Mouse (Mus musculus) liver, embryonic 12.5 days (tissue): Measurements from ENCODE around the gene Trafd1. TPM values are rescaled to one million over a fixed set of nuclear protein-coding genes. Genes with fewer than 3 reads are reported as not detected.

Source experiments
- ATAC-seq: fragments of 200-750 bp; cut with Nextera tagmentation; 2 replicates; pipeline ENCODE4 v1.8.0; 2017; ENCODE audit warnings: moderate number of reproducible peaks, mild to moderate bottlenecking, moderate library complexity
- H3K27ac ChIP-seq: fragments of 300-500 bp; sonication (generic); 2 replicates; pipeline ENCODE4 v1.5.1; 2016; ENCODE audit warnings: mild to moderate bottlenecking
- H3K27me3 ChIP-seq: fragments of 300-500 bp; sonication (generic); replicated peaks from 2 replicates; pipeline ENCODE4 v1.6.1; 2016; ENCODE audit warnings: mild to moderate bottlenecking, moderate library complexity
- H3K36me3 ChIP-seq: fragments of 300-500 bp; sonication (generic); 2 replicates; pipeline ENCODE4 v1.6.1; 2016; ENCODE audit warnings: mild to moderate bottlenecking, moderate library complexity
- H3K4me1 ChIP-seq: fragments of 300-500 bp; sonication (generic); 2 replicates; pipeline ENCODE4 v1.6.1; 2016
- H3K4me2 ChIP-seq: fragments of 300-500 bp; sonication (generic); 2 replicates; pipeline ENCODE4 v1.6.1; 2016; ENCODE audit warnings: mild to moderate bottlenecking, moderate library complexity
- H3K4me3 ChIP-seq: fragments of 300-500 bp; sonication (generic); 2 replicates; pipeline ENCODE4 v1.5.1; 2016; ENCODE audit warnings: mild to moderate bottlenecking, moderate library complexity
- H3K9ac ChIP-seq: fragments of 300-500 bp; sonication (generic); 2 replicates; pipeline ENCODE4 v1.6.1; 2016; ENCODE audit warnings: mild to moderate bottlenecking, moderate library complexity
- H3K9me3 ChIP-seq: fragments of 300-500 bp; sonication (generic); replicated peaks from 2 replicates; pipeline ENCODE4 v1.6.1; 2016; ENCODE audit warnings: mild to moderate bottlenecking, moderate library complexity
- WGBS: fragments of 180-500 bp; shearing (Covaris S2); methylation state at CpG from one replicate; pipeline ENCODE4 v1.1.7; 2016; ENCODE audit not compliant: insufficient replicate concordance; 5-methylcytosine and 5-hydroxymethylcytosine counted together
- polyA plus RNA-seq: library from polyadenylated mRNA; unstranded; fragments of >200 nt; fragmentation: Nextera tagmentation; extraction: Ambion mirVana; gene quantifications from 2 replicates; pipeline ENCODE4 v1.2.1, GENCODE M21; 2016

Gene Trafd1
- polyA plus RNA-seq, 1 experiment from 2014 or later = 23.7 TPM

GRCm38 (mm10) chr5:121397187-121398145 is 12.0 kb upstream of the Trafd1 start, which contains the start of gene Naa25:
Gene Naa25 (plus strand): TSS chr5:121397936.
- Histone ChIP-seq H3K4me1 (peaks cover 50% of the 10 kb centered on the region), H3K27me3 (no peaks in the 10 kb centered on the region), H3K4me3 (peak within 1 kb of the TSS; percentile 95), H3K9ac (peak within 1 kb of the TSS; percentile 86), H3K4me2 (peak within 1 kb of the TSS; percentile 98), H3K27ac (peak within 1 kb of the TSS; percentile 94), H3K36me3 (peaks cover 27% of the 10 kb centered on the region), H3K9me3 (peaks cover 5% of the 10 kb centered on the region; the same call in 1 of the 2 replicates)
- WGBS = 6% methylated on average over 53 of the region's 53 CpGs
- ATAC-seq = peak; percentile 93

DNA sequence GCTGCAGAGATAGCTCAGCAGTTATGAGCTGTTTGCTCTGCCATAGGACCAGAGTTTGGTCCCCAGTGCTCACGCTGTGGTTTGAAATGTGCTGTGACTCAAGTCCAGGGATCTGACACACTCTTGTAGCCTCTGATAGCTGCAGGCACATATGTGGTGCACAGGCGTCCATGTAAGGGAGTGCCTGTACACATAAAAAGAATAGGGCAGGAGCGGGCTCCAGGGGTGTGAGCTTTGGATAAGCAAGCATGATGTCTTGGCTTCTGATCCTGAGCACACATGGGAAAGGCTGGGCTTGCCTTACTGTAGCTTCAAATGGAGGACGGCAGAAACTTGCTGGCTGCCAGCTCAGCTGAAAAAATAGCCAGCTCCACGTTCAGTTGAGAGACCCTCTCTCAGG is 10.2 kb upstream of the Trafd1 start:
- ATAC-seq = no peak
- H3K36me3 ChIP-seq = peaks cover 8% of the 10 kb centered on the region
- H3K4me2 ChIP-seq = no peak overlapping the region
- 74% methylated on average over 5 of the region's 5 CpGs for WGBS
- H3K9ac ChIP-seq = no peak overlapping the region
- H3K27ac ChIP-seq = no peak overlapping the region
- H3K27me3 ChIP-seq = no peaks in the 10 kb centered on the region
- peaks cover 5% of the 10 kb centered on the region; the same call in 1 of the 2 replicates for H3K9me3 ChIP-seq
- H3K4me3 ChIP-seq = no peak overlapping the region
- peaks cover 33% of the 10 kb centered on the region for H3K4me1 ChIP-seq

DNA sequence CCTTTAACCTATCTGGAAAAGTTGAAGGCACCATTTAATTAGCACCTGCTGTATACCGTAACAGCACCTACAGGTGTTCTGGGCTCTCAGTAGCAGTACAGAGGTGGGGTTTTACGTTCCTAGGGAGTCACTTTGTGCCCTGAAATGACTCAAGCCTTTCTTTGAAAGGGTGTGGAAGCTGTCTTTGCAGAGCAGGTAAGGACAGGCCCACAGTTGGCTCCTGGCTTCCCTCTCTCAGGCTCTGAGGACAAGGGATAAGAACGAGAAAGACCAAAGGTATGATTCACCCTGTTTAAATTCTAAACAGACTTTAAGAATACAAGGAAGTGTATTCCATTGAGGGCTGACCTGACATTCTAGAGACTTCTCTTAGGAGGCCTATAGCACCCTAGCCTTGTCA is 8.0 kb upstream of the Trafd1 start:
- Histone ChIP-seq H3K36me3 (no peaks in the 10 kb centered on the region), H3K27ac (no peak overlapping the region), H3K9ac (no peak overlapping the region), H3K27me3 (no peaks in the 10 kb centered on the region; the same call in 1 of the 2 replicates), H3K4me2 (no peak overlapping the region), H3K4me1 (peaks cover 24% of the 10 kb centered on the region), H3K4me3 (no peak overlapping the region), H3K9me3 (peaks cover 5% of the 10 kb centered on the region; the same call in 1 of the 2 replicates)
- 76% methylated on average over 3 of the region's 3 CpGs for whole genome bisulfite sequencing
- ATAC-seq = no peak

DNA sequence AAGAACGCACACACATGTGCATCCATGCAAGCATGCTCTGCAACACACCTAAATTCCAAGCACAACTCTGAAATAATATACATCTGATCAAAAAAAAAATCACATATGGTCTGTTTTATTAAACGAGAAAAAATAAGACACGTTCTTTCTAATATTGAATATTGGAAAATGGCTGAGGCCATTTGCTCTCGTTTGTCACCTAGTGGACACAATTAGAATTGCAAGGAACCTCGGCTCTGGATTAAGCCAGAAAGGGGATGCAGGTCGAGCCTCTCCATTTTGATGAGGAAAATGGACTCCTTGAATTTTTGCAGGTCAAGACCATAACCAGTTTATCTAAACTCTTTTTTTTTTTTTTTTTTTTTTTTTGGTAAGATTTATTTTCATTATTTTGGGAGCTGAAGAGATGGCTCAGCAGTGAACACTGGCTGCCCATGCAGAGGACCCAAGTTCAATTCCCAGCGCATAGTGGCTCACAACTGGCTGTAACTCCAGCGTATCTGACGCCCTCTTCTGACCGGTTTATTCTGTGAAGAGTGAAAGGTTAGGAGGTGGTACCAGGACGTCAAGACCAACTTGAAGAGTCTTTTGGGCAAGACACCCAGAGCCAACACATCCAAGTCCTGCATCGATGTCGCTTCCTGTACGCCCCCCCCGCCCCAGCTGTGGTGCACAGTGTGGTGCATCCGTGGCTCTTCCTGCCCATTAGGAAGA is 7.4 kb upstream of the Trafd1 start:
- no peak for ATAC-seq
- no peak overlapping the region for H3K4me2 ChIP-seq
- H3K9me3 ChIP-seq = peaks cover 5% of the 10 kb centered on the region; the same call in 1 of the 2 replicates
- no peak overlapping the region for H3K4me3 ChIP-seq
- no peak overlapping the region for H3K27ac ChIP-seq
- H3K4me1 ChIP-seq = peaks cover 24% of the 10 kb centered on the region
- 49% methylated on average over 16 of the region's 16 CpGs for WGBS
- no peaks in the 10 kb centered on the region for H3K36me3 ChIP-seq
- H3K9ac ChIP-seq = no peak overlapping the region
- H3K27me3 ChIP-seq = no peaks in the 10 kb centered on the region; the same call in 1 of the 2 replicates

DNA sequence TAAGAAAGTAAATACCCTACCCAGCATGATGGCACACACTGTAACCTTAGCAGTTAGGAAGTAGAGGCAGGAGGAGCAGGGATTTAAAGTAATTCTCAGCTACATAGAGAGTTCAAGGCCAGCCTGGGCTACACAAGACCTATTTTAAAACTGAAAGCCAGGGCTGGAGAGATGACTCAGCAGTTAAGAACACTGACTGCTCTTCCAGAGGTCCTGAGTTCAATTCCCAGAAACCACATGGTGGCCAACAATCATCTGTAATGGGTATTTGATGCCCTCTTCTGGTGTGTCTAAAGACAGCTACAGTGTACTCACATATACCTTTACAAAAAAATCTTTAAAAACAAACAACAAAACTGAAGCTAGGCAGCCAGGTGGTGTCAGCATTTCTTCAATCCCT is 4.3 kb upstream of the Trafd1 start:
- Histone ChIP-seq H3K4me1 (peaks cover 32% of the 10 kb centered on the region), H3K27me3 (no peaks in the 10 kb centered on the region; the same call in 1 of the 2 replicates), H3K9me3 (peaks cover 5% of the 10 kb centered on the region; the same call in 1 of the 2 replicates), H3K4me3 (no peak overlapping the region), H3K9ac (peak overlapping the region; percentile 17; the same call in 1 of the 2 replicates), H3K27ac (no peak overlapping the region), H3K36me3 (no peaks in the 10 kb centered on the region), H3K4me2 (no peak overlapping the region)
- no peak for ATAC-seq

DNA sequence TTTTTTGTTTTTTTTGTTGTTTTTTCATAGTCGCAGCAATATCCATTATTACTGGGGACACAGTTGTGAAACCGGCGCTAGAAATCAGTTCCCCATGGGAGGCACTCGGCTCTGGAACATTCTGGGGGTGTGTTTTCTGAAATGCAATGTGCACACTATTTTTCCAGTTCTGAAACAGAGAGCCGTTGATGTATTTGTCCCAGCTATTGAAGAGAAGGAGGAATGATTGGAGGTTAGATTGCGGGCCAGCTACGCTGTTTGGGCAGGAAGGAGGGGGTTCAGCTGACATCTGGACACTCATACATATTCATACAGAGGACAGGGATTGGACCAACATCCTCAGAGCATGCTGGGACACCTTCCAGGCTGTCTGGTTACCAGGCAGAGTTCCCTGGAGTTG is 3.7 kb upstream of the Trafd1 start:
- peaks cover under 1% of the 10 kb centered on the region; the same call in 1 of the 2 replicates for H3K9me3 ChIP-seq
- H3K4me1 ChIP-seq = peaks cover 38% of the 10 kb centered on the region
- H3K27ac ChIP-seq = peak overlapping the region; percentile 40; the same call in 1 of the 2 replicates
- no peak overlapping the region for H3K4me3 ChIP-seq
- H3K4me2 ChIP-seq = no peak overlapping the region
- H3K36me3 ChIP-seq = no peaks in the 10 kb centered on the region
- WGBS = 76% methylated on average over 7 of the region's 7 CpGs
- peak overlapping the region; percentile 17; the same call in 1 of the 2 replicates for H3K9ac ChIP-seq
- ATAC-seq = no peak
- H3K27me3 ChIP-seq = no peaks in the 10 kb centered on the region; the same call in 1 of the 2 replicates

GRCm38 (mm10) chr5:121387126-121387525 is 1.7 kb upstream of the Trafd1 start:
- no peak overlapping the region for H3K27ac ChIP-seq
- WGBS = 68% methylated on average over 4 of the region's 4 CpGs

GRCm38 (mm10) chr5:121386120-121386909 is 883 bp upstream of the Trafd1 start:
- 37% methylated on average over 22 of the region's 22 CpGs for WGBS
- Histone ChIP-seq H3K27ac (peak overlapping the region; percentile 89), H3K27me3 (no peaks in the 10 kb centered on the region; the same call in 1 of the 2 replicates), H3K4me2 (peak overlapping the region; percentile 93), H3K36me3 (peaks cover 10% of the 10 kb centered on the region), H3K4me1 (peaks cover 44% of the 10 kb centered on the region), H3K9me3 (no peaks in the 10 kb centered on the region), H3K4me3 (peak overlapping the region; percentile 73), H3K9ac (peak overlapping the region; percentile 83; the same call in 1 of the 2 replicates)
- no peak for ATAC-seq

More at GRCm38 (mm10) chr5:121387126-121387525, 1.7 kb upstream of the Trafd1 start:
- Histone ChIP-seq H3K27me3 (no peaks in the 10 kb centered on the region; the same call in 1 of the 2 replicates), H3K4me2 (no peak overlapping the region), H3K4me1 (peaks cover 44% of the 10 kb centered on the region), H3K36me3 (0 out of 2 replicates have a peak, but pooled peaks cover 4% of the 10 kb centered on the region), H3K9ac (no peak overlapping the region), H3K4me3 (no peak overlapping the region), H3K9me3 (no peaks in the 10 kb centered on the region)
- no peak for ATAC-seq

DNA sequence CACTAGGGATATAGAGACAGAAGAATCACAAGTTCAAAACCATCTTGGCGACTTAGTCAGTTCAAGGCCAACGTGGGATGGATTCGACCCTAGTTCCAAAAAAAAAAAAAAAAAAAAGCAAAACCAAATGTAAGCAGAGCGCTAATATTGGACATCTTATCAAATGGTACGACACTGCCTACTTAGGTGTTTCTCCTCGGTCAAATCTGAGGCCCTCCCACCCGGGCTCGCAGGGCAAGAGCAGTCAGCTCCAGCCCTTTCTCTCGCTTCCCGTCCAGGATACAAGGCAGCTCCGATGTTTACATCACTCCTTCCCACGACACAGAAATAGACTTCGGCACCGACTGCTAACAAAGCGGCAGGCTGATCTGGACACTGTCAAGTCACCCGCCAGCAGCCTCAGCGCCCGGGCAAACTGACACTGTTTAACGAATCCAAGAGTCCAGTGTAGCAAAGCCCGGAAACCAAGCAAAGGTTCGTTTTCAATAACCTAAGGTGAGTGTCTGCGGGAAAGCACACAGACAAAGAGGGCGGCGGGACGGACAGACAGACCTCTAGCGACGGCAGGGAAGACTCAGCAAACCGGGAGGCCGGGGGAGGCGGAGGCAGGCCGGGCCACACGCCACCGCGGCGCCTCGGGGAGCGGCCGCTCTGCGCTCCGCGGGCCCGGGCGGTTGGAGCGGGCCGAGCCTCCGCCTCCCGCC is 523 bp downstream of the Trafd1 start:
- Histone ChIP-seq H3K27me3 (no peaks in the 10 kb centered on the region; the same call in 1 of the 2 replicates), H3K4me2 (peak overlapping the region; percentile 93), H3K27ac (peak overlapping the region; percentile 89), H3K9me3 (0 out of 2 replicates have a peak, but pooled peaks cover 3% of the 10 kb centered on the region), H3K4me1 (peaks cover 42% of the 10 kb centered on the region), H3K36me3 (peaks cover 22% of the 10 kb centered on the region), H3K4me3 (peak overlapping the region; percentile 73), H3K9ac (peak overlapping the region; percentile 83)
- WGBS = 2% methylated on average over 38 of the region's 47 CpGs
- ATAC-seq = peak; percentile 44

DNA sequence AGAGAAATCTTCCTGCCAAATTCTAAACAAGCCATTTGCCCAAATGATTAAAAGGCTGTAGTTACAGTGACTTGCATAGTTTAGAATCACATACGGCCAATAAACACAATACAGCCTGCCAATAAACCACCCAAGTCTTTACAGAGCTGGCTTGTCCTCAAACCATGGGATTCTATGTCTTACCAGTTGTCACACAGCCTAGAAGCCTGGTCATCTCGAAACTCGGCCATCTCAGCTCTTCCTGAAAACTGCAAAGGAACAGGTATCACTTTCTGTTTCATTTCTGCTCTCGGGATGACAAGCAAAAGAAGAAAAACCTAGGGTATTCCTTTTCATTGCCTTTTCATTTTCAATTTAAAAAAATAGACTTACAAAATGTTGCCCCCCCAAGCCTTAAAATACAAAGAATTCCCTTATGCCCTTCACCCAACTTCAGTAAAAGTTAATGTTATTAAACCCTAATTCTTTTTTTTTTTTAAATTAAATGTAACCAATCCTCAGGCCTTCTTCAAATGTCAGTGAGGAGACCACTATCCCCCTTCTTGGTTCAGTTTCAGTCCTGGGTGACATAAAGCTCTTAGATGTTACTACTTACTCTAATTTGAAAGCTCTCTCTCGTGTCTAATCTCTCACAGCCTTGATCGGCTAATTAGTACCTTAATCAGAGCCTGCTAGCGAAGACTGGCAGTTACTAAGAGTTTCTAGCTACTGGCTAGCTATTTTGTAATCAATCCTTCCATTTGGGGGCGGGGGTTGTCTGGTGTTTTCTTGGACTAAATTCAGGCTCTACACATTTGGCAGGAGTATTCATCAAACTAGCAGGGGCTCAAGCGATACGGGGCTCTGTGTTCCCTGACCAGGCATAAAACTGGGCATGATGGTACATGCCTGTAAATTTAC is 1.3 kb downstream of the Trafd1 start:
- peaks cover 29% of the 10 kb centered on the region for H3K36me3 ChIP-seq
- no peak for ATAC-seq
- H3K4me3 ChIP-seq = peak overlapping the region; percentile 73
- H3K9ac ChIP-seq = peak overlapping the region; percentile 83
- WGBS = 61% methylated on average over 10 of the region's 10 CpGs
- peaks cover 34% of the 10 kb centered on the region for H3K4me1 ChIP-seq
- H3K9me3 ChIP-seq = 0 out of 2 replicates have a peak, but pooled peaks cover 3% of the 10 kb centered on the region
- 0 out of 2 replicates have a peak overlapping the region, but pooled peaks have one; percentile 89 for H3K27ac ChIP-seq
- H3K27me3 ChIP-seq = no peaks in the 10 kb centered on the region
- peak overlapping the region; percentile 93 for H3K4me2 ChIP-seq
